Mouse (Mus musculus) lung, postnatal 0 days (tissue): ENCODE data around the gene Ppp2r5d. TPM values are rescaled to one million over a fixed set of nuclear protein-coding genes. Genes with fewer than 3 reads are reported as not detected.

Experiments used
- ATAC-seq: fragments of 200-750 bp; cut with Nextera tagmentation; 2 replicates; pipeline ENCODE4 v1.8.0; 2017; ENCODE audit warnings: moderate library complexity
- DNase-seq: peaks from one replicate; pipeline ENCODE4 v3.0.0-alpha.2; 2016; ENCODE audit warnings: low spot score
- H3K27ac ChIP-seq: fragments of 300-500 bp; sonication (generic); 2 replicates; pipeline ENCODE4 v1.5.1; 2014; ENCODE audit warnings: antibody characterized with exemption, mild to moderate bottlenecking, low read length, mixed read lengths
- H3K27me3 ChIP-seq: fragments of 300-500 bp; sonication (generic); replicated peaks from 2 replicates; pipeline ENCODE4 v1.6.1; 2014; ENCODE audit warnings: low read length, mixed read lengths; ENCODE audit not compliant: insufficient read depth
- H3K36me3 ChIP-seq: fragments of 300-500 bp; sonication (generic); 2 replicates; pipeline ENCODE4 v1.6.1; 2014; ENCODE audit warnings: low read length, mixed read lengths; ENCODE audit not compliant: insufficient read depth
- H3K4me1 ChIP-seq: fragments of 300-500 bp; sonication (generic); 2 replicates; pipeline ENCODE4 v1.6.1; 2014; ENCODE audit warnings: antibody characterized with exemption, low read depth, low read length, mixed read lengths; ENCODE audit not compliant: insufficient read depth
- H3K4me2 ChIP-seq: fragments of 300-500 bp; sonication (generic); replicated peaks from 2 replicates; pipeline ENCODE4 v1.6.1; 2014; ENCODE audit warnings: low read depth, mild to moderate bottlenecking, low read length, moderate library complexity, mixed read lengths
- H3K4me3 ChIP-seq: fragments of 300-500 bp; sonication (generic); 2 replicates; pipeline ENCODE4 v1.5.1; 2014; ENCODE audit warnings: low read depth, low read length
- H3K9ac ChIP-seq: fragments of 300-500 bp; sonication (generic); replicated peaks from 2 replicates; pipeline ENCODE4 v1.6.1; 2014; ENCODE audit warnings: low read depth, mild to moderate bottlenecking
- H3K9me3 ChIP-seq: fragments of 300-500 bp; sonication (generic); 2 replicates; pipeline ENCODE4 v1.6.1; 2016; ENCODE audit warnings: low read length, mixed read lengths
- CTCF ChIP-seq: IDR thresholded peaks from 2 replicates; pipeline ENCODE4 v1.5.1; 2016; ENCODE audit warnings: antibody characterized with exemption, mild to moderate bottlenecking
- EP300 ChIP-seq: IDR thresholded peaks from 2 replicates; pipeline ENCODE4 v1.6.1; 2016; ENCODE audit warnings: antibody characterized with exemption, mild to moderate bottlenecking, control low read depth
- WGBS: fragments of 180-500 bp; shearing (Covaris S2); extraction: QIAGEN DNeasy Blood & Tissue Kit; methylation state at CpG from one replicate; pipeline ENCODE4 v1.1.7; 2014; 5-methylcytosine and 5-hydroxymethylcytosine counted together
- polyA plus RNA-seq: library from polyadenylated mRNA; unstranded; fragments of >200 nt; fragmentation: Nextera tagmentation; extraction: Ambion mirVana; gene quantifications from 2 replicates; pipeline ENCODE4 v1.2.1, GENCODE M21; 2015

The Ppp2r5d gene
- polyA plus RNA-seq, 1 experiment from 2014 or later = 31.8 TPM

DNA sequence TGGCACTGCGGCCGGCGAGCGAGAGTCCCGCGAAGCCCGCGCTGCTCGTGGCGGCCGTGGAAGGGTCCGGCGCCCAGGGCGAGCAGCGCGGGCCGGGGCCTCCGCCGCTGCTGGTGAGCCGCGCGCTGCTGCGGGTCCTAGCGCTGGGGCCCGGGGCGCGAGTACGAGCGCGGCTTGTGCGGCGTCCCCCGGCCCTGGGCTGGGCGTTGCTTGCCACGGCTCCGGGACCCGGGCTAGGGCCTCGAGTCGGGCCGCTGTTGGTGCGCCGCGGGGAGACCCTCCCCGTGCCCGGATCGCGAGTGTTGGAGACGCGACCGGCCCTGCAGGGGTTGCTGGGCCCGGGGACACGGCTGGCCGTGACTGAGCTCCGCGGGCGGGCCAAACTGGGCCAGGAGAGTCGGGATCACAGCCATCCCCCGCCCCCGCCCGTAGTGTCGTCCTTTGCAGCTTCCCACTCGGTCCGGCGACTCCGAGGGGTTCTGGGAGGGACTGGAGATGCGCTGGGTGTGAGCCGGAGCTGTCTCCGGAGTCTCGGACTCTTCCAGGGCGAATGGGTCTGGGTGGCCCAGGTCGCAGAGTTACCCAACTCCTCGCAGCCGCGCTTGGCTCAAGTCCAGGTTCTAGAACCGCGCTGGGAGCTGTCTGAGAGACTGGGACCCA, 6.8 kb upstream of the Ppp2r5d start:
- Histone ChIP-seq H3K4me2 (peak overlapping the region; percentile 98), H3K27ac (peak overlapping the region; percentile 86), H3K4me3 (peak overlapping the region; percentile 100), H3K27me3 (no peaks in the 10 kb centered on the region), H3K9me3 (no peaks in the 10 kb centered on the region), H3K4me1 (peaks cover 12% of the 10 kb centered on the region; the same call in 1 of the 2 replicates), H3K9ac (peak overlapping the region; percentile 86), H3K36me3 (0 out of 2 replicates have a peak, but pooled peaks cover 4% of the 10 kb centered on the region)
- WGBS = 1% methylated on average over 52 of the region's 76 CpGs
- ATAC-seq (peak; percentile 49), DNase-seq (peak; percentile 55)
- TF ChIP-seq EP300 = no peak
- no peak for TF ChIP-seq CTCF

- peak; percentile 98 for DNase-seq
- Histone ChIP-seq H3K9me3 (no peaks in the 10 kb centered on the region), H3K9ac (peak within 1 kb of the TSS; percentile 86), H3K27ac (peak within 1 kb of the TSS; percentile 86), H3K4me2 (peak within 1 kb of the TSS; percentile 98), H3K4me3 (peak within 1 kb of the TSS; percentile 100), H3K36me3 (0 out of 2 replicates have a peak, but pooled peaks cover 4% of the 10 kb centered on the region), H3K4me1 (peaks cover 12% of the 10 kb centered on the region; the same call in 1 of the 2 replicates), H3K27me3 (no peaks in the 10 kb centered on the region)
- WGBS = 8% methylated on average over 34 of the region's 36 CpGs
- ATAC-seq = peak; percentile 93
- no peak for TF ChIP-seq CTCF
- TF ChIP-seq EP300 = no peak; the same call in 1 of the 2 replicates
Measured at GRCm38 (mm10) chr17:46710959-46711597, 6.2 kb upstream of the Ppp2r5d start, which contains the start of gene Pex6. TSS of gene Pex6 (plus strand) at chr17:46711463.

- WGBS = 84% methylated on average over 14 of the region's 14 CpGs
- H3K4me2 ChIP-seq = no peak overlapping the region
- ATAC-seq (no peak), DNase-seq (peak; percentile 44)
- peaks cover 13% of the 10 kb centered on the region; the same call in 1 of the 2 replicates for H3K4me1 ChIP-seq
- TF ChIP-seq EP300 (no peak), CTCF (no peak)
- H3K9me3 ChIP-seq = no peaks in the 10 kb centered on the region
- no peak overlapping the region for H3K4me3 ChIP-seq
- H3K36me3 ChIP-seq = no peaks in the 10 kb centered on the region
- no peak overlapping the region for H3K27ac ChIP-seq
- no peaks in the 10 kb centered on the region for H3K27me3 ChIP-seq
- H3K9ac ChIP-seq = no peak overlapping the region
Measured at GRCm38 (mm10) chr17:46706375-46707089, 1.6 kb upstream of the Ppp2r5d start.

DNA sequence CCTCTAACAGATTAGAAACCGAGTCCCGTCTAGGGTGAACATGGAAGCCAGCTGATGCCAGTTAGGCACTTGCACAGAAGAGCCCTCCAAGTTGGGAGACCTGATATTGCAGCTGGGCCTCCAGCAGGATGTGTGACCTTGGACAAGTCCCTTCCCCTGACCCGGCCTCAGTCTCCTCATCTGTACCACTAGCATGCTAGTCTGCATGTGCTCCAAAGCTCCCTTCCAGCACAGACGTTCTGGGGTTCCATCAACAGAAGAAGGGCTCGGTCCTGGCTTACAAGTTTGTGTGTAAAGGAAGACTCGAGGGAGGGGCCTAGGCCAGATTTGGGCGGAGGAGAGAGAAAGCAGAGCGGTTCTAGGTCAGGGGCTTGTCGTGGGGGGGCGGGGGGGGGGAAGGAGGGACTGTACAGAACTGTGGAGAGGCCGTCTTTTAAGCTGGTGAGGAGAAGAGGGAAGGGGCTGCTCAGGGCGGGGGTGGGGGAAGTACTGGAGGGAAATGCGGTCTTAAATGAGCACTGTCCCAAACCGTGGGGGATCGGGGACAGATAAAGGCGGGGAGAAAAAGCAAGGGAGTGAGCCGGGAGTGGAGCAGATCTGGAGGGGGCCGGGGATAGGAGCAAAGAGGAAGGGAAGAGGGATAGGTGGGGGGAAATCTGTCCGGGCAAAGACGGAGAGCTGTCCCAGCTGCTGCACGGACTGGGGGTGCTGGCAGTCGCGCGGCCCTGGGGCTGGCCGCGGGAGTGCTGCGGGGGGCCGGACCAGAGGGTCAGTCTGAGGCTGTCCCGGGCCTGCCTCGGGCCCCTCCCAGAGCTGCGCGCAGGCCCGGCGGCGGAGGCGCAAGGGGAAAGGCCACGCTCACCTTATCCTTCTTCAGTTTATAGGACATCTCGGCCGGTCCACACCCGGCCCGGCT, 682 bp downstream of the Ppp2r5d start:
- peak; percentile 75 for DNase-seq

GRCm38 (mm10) chr17:46702506-46702905, 2.4 kb downstream of the Ppp2r5d start:
- peaks cover 10% of the 10 kb centered on the region; the same call in 1 of the 2 replicates for H3K4me1 ChIP-seq
- no peak for TF ChIP-seq CTCF
- no peak for TF ChIP-seq EP300
- no peaks in the 10 kb centered on the region for H3K27me3 ChIP-seq
- no peak overlapping the region for H3K4me2 ChIP-seq
- H3K36me3 ChIP-seq = no peaks in the 10 kb centered on the region
- ATAC-seq (no peak), DNase-seq (no peak)
- H3K27ac ChIP-seq = no peak overlapping the region
- 87% methylated on average over 5 of the region's 5 CpGs for WGBS
- no peaks in the 10 kb centered on the region for H3K9me3 ChIP-seq
- H3K9ac ChIP-seq = 0 out of 2 replicates have a peak overlapping the region, but pooled peaks have one; percentile 16
- H3K4me3 ChIP-seq = no peak overlapping the region

More for the DNA sequence above, 682 bp downstream of the Ppp2r5d start:
- Histone ChIP-seq H3K36me3 (no peaks in the 10 kb centered on the region), H3K4me2 (peak overlapping the region; percentile 82), H3K9me3 (no peaks in the 10 kb centered on the region), H3K27me3 (no peaks in the 10 kb centered on the region), H3K27ac (peak overlapping the region; percentile 86), H3K9ac (peak overlapping the region; percentile 72), H3K4me3 (peak overlapping the region; percentile 84), H3K4me1 (peaks cover 10% of the 10 kb centered on the region; the same call in 1 of the 2 replicates)
- WGBS = 5% methylated on average over 27 of the region's 41 CpGs
- no peak for TF ChIP-seq EP300
- TF ChIP-seq CTCF = no peak
- ATAC-seq = peak; percentile 80
